Mouse (Mus musculus): ENCODE data around the gene Plekha7. TPM values are rescaled to one million over a fixed set of nuclear protein-coding genes. Genes with fewer than 3 reads are reported as not detected.

Plekha7 gene
- total and polyA plus RNA-seq, 2 experiments from 2014 or later = 19.4 to 40.4 TPM

DNA sequence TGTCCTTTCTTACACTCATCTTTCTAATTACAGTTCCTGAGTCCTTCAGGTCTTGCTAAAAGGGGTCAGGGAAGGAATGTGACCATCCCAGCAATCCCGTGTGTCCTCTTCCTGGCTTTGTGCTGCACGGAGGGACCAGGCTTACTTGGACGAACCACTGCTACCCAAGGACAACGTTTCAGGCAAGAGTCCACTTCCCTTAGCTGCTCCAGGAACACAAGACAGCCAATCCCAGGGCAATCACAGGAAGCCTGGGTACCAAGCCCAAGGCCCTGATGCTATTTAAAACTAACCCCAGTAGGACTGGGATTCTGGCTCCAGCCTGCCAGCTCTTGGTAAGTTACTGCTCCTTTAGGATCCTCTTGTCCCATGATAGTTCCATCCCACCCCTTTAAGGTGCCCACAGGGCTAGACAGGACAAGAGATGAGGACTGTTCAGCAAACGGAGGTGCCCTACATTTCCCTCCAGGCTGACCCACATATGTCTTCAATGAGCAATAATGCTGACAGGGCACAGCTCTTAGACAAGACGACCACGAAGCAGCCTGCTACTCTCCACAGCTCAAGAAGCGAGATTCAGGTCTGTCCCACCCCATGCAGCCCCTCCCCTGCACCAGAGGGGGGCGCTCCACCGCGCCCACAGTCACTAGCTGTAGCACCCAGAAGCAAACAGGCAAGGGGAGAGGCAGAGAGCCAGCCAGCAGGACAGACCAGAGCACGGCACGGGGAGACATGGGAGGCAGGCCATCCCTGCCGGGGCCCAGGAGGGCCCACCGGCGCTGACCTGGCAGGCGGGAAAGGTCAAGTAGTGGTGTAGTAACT is 151.9 kb downstream of the Plekha7 start:
- no peaks in the 10 kb centered on the region for H3K4me1 ChIP-seq (ENCODE audit: control insufficient read depth, insufficient read depth)
- H3K9ac ChIP-seq (replicated peaks; ENCODE audit: low read depth, low read length) = no peak overlapping the region
- H3K4me3 ChIP-seq (ENCODE audit: low read depth, low read length) = no peak overlapping the region
- 52% methylated on average over 17 of the region's 17 CpGs for WGBS
- DNase-seq (ENCODE audit: low spot score) (no peak), ATAC-seq (ENCODE audit: insufficient read depth, low read depth) (peak; percentile 21; the same call in 1 of the 2 replicates)
- TF ChIP-seq EP300 (IDR thresholded peaks at IDR 0.05; ENCODE audit: low read depth) (no peak), CTCF (IDR thresholded peaks at IDR 0.05; ENCODE audit: low read depth) (no peak)
- no peak overlapping the region for H3K27ac ChIP-seq (ENCODE audit: low read depth)
- peaks cover 50% of the 10 kb centered on the region for H3K36me3 ChIP-seq (replicated peaks; ENCODE audit: control insufficient read depth, insufficient read depth, low read length)
- H3K9me3 ChIP-seq (replicated peaks; ENCODE audit: control insufficient read depth, low read length) = no peaks in the 10 kb centered on the region
- H3K4me2 ChIP-seq (ENCODE audit: low read depth, low read length) = no peak overlapping the region
- no peaks in the 10 kb centered on the region for H3K27me3 ChIP-seq (ENCODE audit: control insufficient read depth, insufficient read depth, low read length)

DNA sequence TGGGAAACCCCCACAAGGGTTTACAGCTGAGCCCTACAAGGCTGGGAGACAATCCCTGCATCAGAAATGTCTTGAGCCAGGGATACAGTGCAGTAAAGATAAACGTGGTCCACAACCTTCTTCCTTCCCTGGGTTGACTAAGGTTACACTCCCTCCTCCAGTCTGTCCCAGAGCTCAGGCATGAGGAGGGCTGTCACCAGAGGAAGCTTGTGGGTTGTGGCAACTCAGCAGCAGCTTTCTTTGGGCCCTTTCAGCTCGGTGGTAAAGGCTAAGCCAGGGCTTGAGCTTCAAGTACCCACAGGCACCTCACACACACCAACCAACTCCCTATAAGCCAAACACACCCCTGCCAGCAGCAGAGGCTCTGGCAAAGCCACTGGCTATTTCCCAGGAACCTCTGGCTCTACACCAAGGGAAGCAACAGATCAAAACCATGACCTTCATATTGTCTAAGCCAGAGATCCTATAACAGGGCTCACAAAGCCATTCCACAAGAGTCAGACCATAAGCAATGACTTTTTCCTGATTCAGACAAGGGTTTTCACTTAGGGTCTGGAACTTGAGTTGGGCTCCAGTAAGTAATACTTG is 154.3 kb downstream of the Plekha7 start:
- no peak for DNase-seq (ENCODE audit: low spot score)
- H3K27ac ChIP-seq (ENCODE audit: low read depth) = no peak overlapping the region
- TF ChIP-seq CTCF (IDR thresholded peaks at IDR 0.05; ENCODE audit: low read depth) (no peak), EP300 (IDR thresholded peaks at IDR 0.05; ENCODE audit: low read depth) (no peak)
- no peaks in the 10 kb centered on the region for H3K27me3 ChIP-seq (ENCODE audit: control insufficient read depth, insufficient read depth, low read length)
- no peak overlapping the region for H3K4me2 ChIP-seq (ENCODE audit: low read depth, low read length)
- H3K4me3 ChIP-seq (ENCODE audit: low read depth, low read length) = no peak overlapping the region
- no peaks in the 10 kb centered on the region for H3K4me1 ChIP-seq (ENCODE audit: control insufficient read depth, insufficient read depth)
- 38% methylated on average over 2 of the region's 2 CpGs for WGBS
- H3K36me3 ChIP-seq (replicated peaks; ENCODE audit: control insufficient read depth, insufficient read depth, low read length) = peaks cover 50% of the 10 kb centered on the region
- no peaks in the 10 kb centered on the region for H3K9me3 ChIP-seq (replicated peaks; ENCODE audit: control insufficient read depth, low read length)
- ATAC-seq (ENCODE audit: insufficient read depth, low read depth) = no peak
- no peak overlapping the region for H3K9ac ChIP-seq (replicated peaks; ENCODE audit: low read depth, low read length)

DNA sequence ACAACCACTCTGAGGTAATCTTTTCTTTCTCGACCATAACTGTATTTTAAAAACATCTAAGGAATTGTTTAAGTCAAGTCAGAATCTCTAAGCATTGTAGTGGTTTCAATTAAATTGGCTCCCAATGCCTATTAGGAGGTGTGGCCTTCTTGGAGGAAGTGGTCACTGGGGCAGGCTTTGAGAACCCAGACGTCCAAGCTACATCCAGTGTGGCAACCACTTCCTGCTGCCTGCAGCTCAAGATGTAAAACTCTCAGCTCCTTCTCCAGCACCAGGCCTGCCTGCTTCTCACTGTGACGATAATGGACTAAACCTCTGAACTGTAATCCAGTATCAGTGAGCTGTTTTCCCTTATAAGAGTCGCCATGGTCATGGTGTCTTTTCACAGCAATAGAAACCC is 158.6 kb downstream of the Plekha7 start:
- H3K4me3 ChIP-seq (ENCODE audit: low read depth, low read length) = no peak overlapping the region
- no peaks in the 10 kb centered on the region for H3K27me3 ChIP-seq (ENCODE audit: control insufficient read depth, insufficient read depth, low read length)
- H3K4me2 ChIP-seq (ENCODE audit: low read depth, low read length) = no peak overlapping the region
- H3K9me3 ChIP-seq (replicated peaks; ENCODE audit: control insufficient read depth, low read length) = no peaks in the 10 kb centered on the region
- TF ChIP-seq EP300 (IDR thresholded peaks at IDR 0.05; ENCODE audit: low read depth) (no peak), CTCF (IDR thresholded peaks at IDR 0.05; ENCODE audit: low read depth) (no peak)
- no peaks in the 10 kb centered on the region for H3K4me1 ChIP-seq (ENCODE audit: control insufficient read depth, insufficient read depth)
- DNase-seq (ENCODE audit: low spot score) (no peak), ATAC-seq (ENCODE audit: insufficient read depth, low read depth) (no peak)
- H3K36me3 ChIP-seq (replicated peaks; ENCODE audit: control insufficient read depth, insufficient read depth, low read length) = peaks cover 44% of the 10 kb centered on the region
- H3K9ac ChIP-seq (replicated peaks; ENCODE audit: low read depth, low read length) = no peak overlapping the region
- WGBS = 61% methylated on average over 4 of the region's 4 CpGs
- H3K27ac ChIP-seq (ENCODE audit: low read depth) = no peak overlapping the region

- no peaks in the 10 kb centered on the region for H3K9me3 ChIP-seq (replicated peaks; ENCODE audit: control insufficient read depth, low read length)
- TF ChIP-seq EP300 (IDR thresholded peaks at IDR 0.05; ENCODE audit: low read depth) (no peak), CTCF (IDR thresholded peaks at IDR 0.05; ENCODE audit: low read depth) (no peak)
- ATAC-seq (ENCODE audit: insufficient read depth, low read depth) (no peak), DNase-seq (ENCODE audit: low spot score) (no peak)
- no peak overlapping the region for H3K4me3 ChIP-seq (ENCODE audit: low read depth, low read length)
- no peak overlapping the region for H3K9ac ChIP-seq (replicated peaks; ENCODE audit: low read depth, low read length)
- no peak overlapping the region for H3K27ac ChIP-seq (ENCODE audit: low read depth)
- WGBS = 90% methylated on average over 2 of the region's 2 CpGs
- peaks cover 35% of the 10 kb centered on the region for H3K36me3 ChIP-seq (replicated peaks; ENCODE audit: control insufficient read depth, insufficient read depth, low read length)
- H3K27me3 ChIP-seq (ENCODE audit: control insufficient read depth, insufficient read depth, low read length) = no peaks in the 10 kb centered on the region
- H3K4me2 ChIP-seq (ENCODE audit: low read depth, low read length) = no peak overlapping the region
- H3K4me1 ChIP-seq (ENCODE audit: control insufficient read depth, insufficient read depth) = no peaks in the 10 kb centered on the region
Measured at GRCm38 (mm10) chr7:116147114-116147513, 161.1 kb downstream of the Plekha7 start.

DNA sequence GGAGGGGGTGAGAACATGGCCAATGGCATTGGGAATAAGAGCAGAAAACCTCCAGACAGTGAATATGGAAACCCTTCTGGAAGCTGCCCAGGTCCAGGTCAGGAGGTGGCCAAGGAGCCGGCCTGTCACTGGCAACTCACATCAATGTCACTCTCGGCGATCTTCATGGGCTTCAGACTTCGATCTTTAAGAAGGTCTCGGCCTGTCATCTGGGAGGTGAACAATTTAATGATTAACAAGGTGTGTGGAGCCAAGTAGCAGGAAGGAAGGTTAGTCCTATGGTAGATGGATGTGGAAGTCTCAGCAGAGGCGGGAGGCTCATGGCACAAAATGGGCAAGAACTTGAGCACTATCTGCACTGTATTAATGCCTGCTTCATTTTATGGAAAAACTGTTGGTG is 163.1 kb downstream of the Plekha7 start:
- H3K9me3 ChIP-seq (replicated peaks; ENCODE audit: control insufficient read depth, low read length) = no peaks in the 10 kb centered on the region
- no peaks in the 10 kb centered on the region for H3K4me1 ChIP-seq (ENCODE audit: control insufficient read depth, insufficient read depth)
- no peak for TF ChIP-seq EP300 (IDR thresholded peaks at IDR 0.05; ENCODE audit: low read depth)
- no peak for TF ChIP-seq CTCF (IDR thresholded peaks at IDR 0.05; ENCODE audit: low read depth)
- 93% methylated on average over 6 of the region's 6 CpGs for WGBS
- H3K27ac ChIP-seq (ENCODE audit: low read depth) = no peak overlapping the region
- H3K9ac ChIP-seq (replicated peaks; ENCODE audit: low read depth, low read length) = no peak overlapping the region
- no peaks in the 10 kb centered on the region for H3K27me3 ChIP-seq (ENCODE audit: control insufficient read depth, insufficient read depth, low read length)
- peaks cover 50% of the 10 kb centered on the region for H3K36me3 ChIP-seq (replicated peaks; ENCODE audit: control insufficient read depth, insufficient read depth, low read length)
- no peak overlapping the region for H3K4me2 ChIP-seq (ENCODE audit: low read depth, low read length)
- ATAC-seq (ENCODE audit: insufficient read depth, low read depth) = no peak
- no peak overlapping the region for H3K4me3 ChIP-seq (ENCODE audit: low read depth, low read length)
- DNase-seq (ENCODE audit: low spot score) = no peak

Measured in heart, postnatal 0 days (tissue).